Mouse (Mus musculus) right cerebral cortex, postnatal 4 days (tissue): Measurements from ENCODE around the gene Emg1.

Experiments used
- DNase-seq: peaks from one replicate; pipeline ENCODE4 v3.0.0-alpha.2; 2022

The Emg1 gene

DNA sequence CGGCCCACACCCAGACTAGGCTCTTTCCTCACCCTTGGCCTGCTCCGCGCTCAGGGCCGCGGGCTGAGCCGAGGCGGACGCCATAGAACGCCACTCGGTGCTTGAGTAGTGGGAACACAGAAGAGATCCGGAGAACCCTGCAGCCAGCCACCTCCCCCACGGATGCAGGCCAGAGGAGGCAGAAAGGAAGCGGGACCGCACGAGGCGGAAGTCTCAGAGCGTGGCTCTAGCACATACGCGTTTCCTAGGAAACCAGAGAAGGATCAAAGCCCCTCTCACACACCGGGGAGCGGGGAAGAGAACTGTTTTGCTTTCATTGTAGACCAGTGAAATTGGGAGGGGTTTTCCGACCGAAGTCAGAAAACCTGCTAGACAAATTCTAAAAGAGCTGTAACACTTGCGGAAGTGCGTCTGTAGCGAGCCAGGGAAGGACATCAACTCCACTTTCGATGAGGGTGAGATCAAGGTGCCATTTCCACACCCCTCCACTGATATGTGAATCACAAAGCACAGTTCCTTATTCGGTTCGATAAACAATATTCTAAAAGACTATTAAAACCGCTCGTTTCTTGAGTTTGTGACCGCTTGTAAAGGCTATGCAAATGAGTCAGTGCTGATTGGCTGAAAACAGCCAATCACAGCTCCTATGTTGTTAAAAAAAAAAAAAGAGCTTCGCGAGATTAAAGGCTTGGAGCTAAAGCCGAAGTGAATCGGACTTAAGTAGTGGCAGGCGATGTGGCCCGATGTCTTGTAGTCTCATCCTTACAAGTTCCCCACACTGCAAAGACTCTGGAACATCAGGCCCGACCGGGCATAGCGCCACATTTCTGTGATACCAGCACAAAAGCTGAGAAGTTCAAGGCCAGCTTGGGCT is 29.1 kb upstream of the Emg1 start, which contains the start of gene Grcc10:
Gene Grcc10 (minus strand): TSS at position 487 of the 874 bp plus-strand sequence.
- DNase-seq, result peak; percentile 82

DNA sequence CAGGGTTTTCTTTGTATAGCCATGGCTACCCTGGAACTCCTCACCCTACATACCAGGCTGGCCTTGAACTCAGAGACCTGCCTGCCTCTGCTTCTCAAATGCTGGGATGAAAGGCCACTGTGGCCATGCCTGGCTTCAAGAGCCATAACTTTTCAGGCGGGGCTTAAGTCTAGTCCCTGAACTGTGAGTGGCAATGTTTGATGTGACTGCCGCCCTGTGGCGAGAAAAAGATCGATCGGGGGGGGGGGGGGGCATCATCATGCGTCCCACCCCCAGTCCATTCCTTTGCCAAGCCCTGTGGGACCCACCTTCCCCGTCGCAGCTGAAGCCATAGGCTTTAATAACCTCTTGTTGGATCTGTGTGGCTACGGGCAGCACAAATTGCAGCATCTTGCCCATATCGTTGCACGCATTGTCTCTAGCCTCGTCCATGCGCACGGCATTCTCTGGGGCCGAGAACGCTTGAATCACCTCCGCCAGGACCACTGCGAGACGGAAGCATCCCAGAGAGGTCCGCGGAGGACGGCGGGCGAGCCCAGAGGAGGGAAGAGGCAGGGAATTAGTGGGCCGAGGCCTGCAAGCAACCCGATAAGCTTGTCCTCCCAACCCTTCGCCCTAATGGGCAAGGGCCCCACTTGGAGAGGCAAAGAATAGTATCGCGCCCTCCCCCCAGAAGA is 28.4 kb upstream of the Emg1 start:
- peak; percentile 63 for DNase-seq

DNA sequence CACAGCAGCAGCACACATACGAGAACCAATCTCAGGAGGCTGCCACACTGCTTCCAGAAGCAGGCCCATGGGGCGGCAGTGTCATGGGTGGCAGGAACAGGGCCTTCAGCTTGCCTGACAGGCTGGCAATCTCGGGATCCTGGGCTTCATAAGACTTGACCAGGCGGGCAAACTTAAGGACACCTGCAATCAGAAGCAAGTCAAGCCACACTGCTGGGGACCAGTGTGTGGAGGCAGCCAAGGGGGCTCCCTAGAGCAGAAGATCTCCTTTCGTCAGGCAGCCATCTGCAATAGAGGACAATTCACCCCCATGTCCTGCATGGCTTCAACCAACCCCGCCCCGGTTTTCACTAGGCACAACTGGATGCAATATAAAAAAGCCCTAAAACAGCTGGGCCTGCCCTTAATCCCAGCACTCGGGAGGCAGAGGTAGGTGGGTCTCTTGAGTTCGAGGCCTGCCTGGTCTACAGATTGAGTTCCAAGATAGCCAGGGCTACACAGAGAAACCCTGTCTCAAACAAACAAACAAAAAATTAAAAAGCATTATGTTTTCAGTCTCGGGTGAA is 27.3 kb upstream of the Emg1 start:
- no peak for DNase-seq

- DNase-seq, result no peak
Measured at GRCm38 (mm10) chr6:124738511-124739023, 26.6 kb upstream of the Emg1 start, which contains the start of gene Ptpn6. TSS of gene Ptpn6 (minus strand) at chr6:124738714.

- DNase-seq, result no peak
Measured at GRCm38 (mm10) chr6:124737040-124737439, 25.1 kb upstream of the Emg1 start.

GRCm38 (mm10) chr6:124734417-124734816 is 22.4 kb upstream of the Emg1 start:
- no peak for DNase-seq

GRCm38 (mm10) chr6:124732476-124733370 is 20.7 kb upstream of the Emg1 start:
- no peak for DNase-seq

DNA sequence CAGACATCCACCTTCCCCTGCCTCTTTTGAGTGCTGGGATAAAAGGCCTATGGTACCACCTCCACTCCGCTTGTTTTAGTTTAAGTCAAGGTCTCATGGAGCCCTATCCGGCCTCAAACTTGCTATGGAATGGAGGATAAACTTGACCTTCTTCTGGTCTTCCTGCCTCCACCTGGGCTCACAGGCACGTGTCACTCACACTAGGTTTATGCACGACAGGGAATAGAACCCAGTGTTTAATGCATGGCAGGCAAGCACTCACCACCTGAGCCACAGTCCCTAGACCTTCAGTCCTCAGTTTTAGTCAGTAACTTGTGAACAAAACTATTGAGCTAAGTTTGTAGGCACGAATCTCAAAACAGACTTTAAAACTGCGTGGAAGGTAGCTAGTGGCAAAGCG is 19.1 kb upstream of the Emg1 start:
- no peak for DNase-seq

DNA sequence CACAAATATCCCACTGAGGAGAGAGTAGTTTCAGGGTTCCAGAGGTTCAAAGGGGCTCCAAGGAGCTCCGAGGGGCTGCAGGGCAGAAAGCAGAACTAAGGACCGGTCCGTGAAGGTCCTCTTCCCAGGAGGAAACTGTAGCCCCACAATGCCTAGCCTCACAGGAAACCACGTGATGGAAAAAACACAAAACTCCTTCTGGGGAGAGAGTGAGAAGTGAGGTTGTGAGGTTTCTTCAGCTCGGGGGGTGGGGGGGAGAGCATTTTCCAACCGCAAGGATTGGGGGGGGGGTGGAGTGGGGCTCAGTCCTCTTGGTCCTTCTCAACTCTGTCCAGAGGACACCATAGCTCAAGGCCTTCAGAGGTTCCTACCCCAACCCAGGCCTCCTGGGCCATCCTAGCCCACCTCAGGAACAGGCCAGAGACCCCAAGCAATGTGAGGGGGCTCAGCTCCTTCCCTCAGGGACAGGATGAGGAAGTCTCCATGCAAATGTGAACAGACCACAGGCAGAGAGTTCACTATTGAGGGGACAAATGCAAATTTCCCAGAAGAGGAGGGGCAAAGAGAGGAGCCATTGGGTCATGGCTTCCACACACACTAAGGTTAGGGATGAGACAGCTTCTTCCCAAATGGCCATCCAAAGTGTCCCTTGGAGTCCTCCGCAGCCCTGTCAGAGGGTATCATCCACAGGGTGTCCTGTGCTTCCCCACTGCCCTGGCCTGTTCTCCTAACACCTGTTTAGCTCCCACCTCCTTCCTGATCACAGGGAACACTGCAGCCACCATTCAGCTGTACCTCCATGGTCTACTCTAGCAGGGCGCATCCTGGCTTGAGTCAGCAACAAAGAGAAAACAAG is 18.1 kb upstream of the Emg1 start:
- no peak for DNase-seq

DNA sequence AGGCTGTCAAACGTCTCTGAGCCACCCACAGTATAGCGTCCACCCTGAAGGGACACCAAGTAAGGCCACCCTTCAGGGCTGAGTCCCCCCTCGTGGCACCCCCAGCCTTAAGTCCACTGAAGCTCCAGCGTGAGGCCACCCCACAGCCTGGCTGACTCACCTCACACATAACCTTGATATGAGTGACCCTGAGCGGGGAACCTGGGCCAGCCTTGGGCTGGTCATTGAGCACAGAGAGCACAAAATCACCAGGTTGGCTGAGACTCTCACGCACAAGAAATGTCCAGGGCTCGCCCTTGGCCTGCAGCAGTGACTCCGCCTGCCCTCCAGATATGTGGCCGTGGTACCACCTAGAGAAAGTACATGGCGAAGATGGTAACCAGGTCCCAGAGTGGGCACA is 16.6 kb upstream of the Emg1 start:
- DNase-seq, result no peak

GRCm38 (mm10) chr6:124724472-124724871 is 12.5 kb upstream of the Emg1 start:
- no peak for DNase-seq

- no peak for DNase-seq
Measured at GRCm38 (mm10) chr6:124723541-124723940, 11.6 kb upstream of the Emg1 start.

DNA sequence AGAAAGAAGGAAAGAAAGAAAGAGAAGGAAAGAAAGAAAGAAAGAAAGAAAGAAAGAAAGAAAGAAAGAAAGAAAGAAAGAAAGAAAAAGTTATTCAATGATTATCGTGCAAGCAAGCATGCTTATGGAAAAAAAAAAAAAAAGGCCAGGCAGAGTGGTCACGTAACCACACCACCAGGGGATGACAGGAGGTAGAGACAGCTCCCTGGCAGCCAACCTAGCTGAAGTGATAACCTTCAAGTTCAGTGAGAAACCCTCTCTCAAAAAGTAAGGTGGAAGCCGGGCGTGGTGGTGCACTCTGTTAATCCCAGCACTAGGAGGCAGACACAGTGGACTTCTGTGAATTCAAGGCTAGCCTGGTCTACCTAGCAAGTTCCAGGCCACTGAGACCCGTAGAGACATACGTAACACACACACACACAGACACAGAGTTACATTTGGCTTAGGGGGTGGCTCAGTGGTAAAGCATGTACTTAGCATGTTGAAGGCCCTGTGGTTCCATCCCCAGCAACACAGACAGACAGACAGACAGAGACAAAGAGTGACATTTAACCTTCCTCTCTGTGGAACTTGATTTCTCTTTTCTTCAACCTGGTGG is 11.0 kb upstream of the Emg1 start:
- no peak for DNase-seq

DNA sequence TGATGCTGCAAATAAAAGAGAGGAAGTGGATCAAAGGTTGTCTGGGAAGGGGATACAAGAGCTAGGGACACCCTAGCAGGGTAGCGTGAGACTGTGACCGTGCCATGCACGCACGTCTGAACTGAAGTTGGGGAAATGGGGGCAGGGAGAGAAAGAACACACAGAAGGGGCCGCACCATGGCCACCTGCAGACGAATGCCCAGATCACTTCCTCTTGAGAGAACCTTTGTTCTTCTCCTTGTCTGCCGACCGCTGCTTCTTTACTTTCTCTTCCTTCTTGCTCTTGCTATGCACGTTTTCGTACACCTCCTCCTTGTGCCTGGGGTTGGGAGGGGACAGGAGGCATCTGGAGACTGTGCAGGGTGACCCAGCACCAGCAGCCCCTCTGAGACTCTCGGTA is 8.9 kb upstream of the Emg1 start:
- DNase-seq, result no peak

DNA sequence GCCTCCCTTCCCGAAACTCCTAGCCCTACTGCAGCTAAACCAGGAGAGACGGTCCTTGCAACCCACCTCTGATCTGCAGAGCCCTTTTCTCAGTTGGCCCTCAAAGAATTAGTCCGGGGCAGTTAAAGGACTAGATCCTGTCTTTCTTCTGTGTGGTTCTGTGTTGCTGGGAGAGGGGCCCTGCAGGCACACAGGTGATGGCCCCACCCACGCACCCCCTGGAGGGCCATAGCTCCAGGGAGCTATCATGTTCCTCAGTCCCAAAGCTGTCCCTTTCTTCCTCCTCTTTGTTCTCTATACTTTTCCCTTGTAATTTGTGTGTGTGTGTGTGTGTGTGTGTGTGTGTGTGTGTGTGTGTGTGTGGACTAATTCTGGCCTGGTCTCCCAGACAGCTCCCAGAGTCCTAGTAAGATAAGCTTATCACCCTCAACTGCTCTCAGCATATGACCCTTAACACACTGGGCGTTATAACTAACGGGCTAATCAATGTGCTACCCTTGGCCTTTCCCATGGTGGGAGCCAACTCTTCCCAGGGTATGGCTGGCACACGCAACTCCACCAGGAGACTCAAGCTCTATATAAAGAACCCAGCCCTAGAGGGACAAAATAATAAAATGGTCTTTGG is 7.5 kb upstream of the Emg1 start:
- DNase-seq, result no peak

DNA sequence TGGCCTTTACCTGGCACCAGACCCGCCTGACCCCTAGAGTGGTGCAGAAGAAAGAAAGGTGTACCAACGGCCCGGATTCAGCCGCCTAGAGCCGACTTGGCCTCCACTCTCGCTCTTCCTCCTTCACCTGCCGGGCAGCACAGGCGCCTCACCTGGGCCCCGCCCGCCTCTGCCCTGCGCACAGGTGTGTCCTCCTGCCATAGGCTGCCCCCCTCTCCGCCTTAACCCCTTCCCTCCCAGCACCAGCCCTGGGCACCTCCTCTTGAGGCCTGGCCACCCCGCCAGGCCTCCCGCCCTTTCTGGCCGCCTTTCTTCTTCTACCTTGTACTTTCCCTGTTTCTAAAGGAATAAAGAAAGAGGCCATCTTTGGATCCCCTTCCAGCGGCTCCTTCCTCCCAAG is 6.7 kb upstream of the Emg1 start:
- no peak for DNase-seq

DNA sequence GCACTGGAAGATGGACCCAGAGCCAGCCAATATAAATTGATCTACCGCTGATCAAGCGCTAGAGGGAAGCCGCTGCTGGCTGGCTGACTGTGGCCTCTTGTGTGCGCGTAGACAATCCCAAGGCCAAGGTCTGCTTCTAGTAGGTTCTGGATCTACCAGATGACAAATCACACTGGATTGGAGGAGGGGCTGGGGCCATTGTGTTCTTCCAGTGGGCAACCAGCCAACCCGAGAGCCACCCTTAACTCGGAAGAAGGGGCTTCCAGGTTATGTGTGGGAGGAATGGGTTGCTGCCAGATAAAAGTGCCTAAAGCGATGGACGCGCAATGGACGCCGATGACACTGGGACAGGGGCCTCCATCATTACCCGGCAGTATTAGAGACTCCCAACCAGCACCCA is 6.0 kb upstream of the Emg1 start:
- no peak for DNase-seq

DNA sequence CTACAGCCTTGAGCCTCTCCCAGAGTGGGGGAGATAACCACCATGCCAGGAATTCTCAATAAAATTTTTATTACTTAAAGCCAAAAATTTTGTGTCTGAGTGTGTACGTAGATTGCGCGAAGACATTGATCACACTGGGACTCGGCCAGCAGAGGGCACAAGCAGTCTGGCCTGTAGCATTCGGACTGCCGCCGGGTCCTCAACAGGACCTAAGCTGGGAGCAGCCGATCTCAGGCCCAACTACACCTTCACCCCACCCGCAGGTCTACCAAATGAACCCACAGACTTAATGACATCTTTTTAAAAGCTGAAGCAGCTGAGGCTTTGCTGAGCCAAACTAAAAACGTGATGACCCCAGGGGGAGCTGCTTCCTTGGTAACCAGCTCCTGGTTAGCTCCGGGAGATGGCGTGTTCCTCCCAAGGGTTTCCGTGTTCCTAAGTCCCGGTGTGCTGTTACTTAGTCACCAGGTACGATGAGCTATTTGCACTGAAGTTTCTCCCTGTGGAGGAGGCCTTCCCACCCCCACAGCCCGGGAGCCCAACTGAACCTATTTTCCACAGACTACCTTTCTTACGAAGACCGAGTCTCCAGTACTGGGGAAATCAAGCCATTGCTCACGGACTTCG is 5.0 kb upstream of the Emg1 start:
- DNase-seq, result no peak

DNA sequence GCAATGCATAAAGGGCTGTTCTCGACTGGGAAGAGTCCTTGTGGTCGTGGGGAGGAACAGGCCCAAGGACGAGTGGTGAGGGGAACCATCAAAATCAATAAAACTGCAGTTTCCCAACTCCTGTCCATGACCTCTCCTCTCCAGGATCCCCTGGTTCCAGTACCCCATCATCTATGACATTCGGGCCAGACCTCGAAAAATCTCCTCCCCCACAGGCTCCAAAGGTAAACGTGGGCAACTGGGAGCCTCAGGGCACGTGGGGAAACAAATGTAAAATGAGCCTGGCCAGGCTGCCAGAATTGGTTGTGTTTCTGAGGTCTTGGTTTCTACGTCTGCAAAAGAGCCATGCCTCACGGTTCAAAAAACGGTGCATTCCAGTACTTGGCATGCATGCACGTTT is 940 bp upstream of the Emg1 start:
- DNase-seq, result no peak

- DNase-seq, result no peak
Measured at GRCm38 (mm10) chr6:124708289-124708889, 3.6 kb downstream of the Emg1 start.
